ENCODE assay signal across 8 mouse cellular contexts in genomic region chr8:70820101-70820935, GRCm38 (mm10). TPM values are rescaled to one million over a fixed set of nuclear protein-coding genes. Genes with fewer than 3 reads are reported as not detected.
DNase-seq lines count a peak whose midpoint lies in the region; ATAC-seq and TF ChIP-seq lines count a peak whose summit lies in the region.

No protein-coding gene starts in this region.

- peak; percentile 73 for DNase-seq in gastrocnemius, adult 18-20 months (ENCODE audit: low spot score)
- no peak for DNase-seq in gastrocnemius, postnatal 10 days
- DNase-seq in heart, postnatal 4 days = peak; percentile 74
- DNase-seq in limb, embryonic 10.5 days (ENCODE audit: low spot score) = peak; percentile 77
- no peak for DNase-seq in cerebellum, adult 2 months

- H3K9ac ChIP-seq in forebrain, embryonic 13.5 days = no peak overlapping the region
- H3K9ac ChIP-seq in midbrain, embryonic 13.5 days (replicated peaks) = no peak overlapping the region

- H3K9me3 ChIP-seq in forebrain, embryonic 13.5 days (replicated peaks) = peaks cover 7% of the 10 kb centered on the region; the same call in 1 of the 2 replicates
- H3K9me3 ChIP-seq in limb, embryonic 10.5 days (replicated peaks) = no peaks in the 10 kb centered on the region
- H3K9me3 ChIP-seq in midbrain, embryonic 13.5 days = peaks cover 8% of the 10 kb centered on the region; the same call in 1 of the 2 replicates

- peak; percentile 56; the same call in 1 of the 2 replicates for ATAC-seq in forebrain, embryonic 13.5 days
- peak; percentile 43 for ATAC-seq in midbrain, embryonic 13.5 days
- ATAC-seq in inflammation-experienced regulatory T-cells, adult 6 months = no peak

- H3K4me3 ChIP-seq in forebrain, embryonic 13.5 days = no peak overlapping the region
- peak overlapping the region; percentile 36 for H3K4me3 ChIP-seq in limb, embryonic 10.5 days
- no peak overlapping the region for H3K4me3 ChIP-seq in midbrain, embryonic 13.5 days (replicated peaks)
- no peak overlapping the region for H3K4me3 ChIP-seq in cerebellum, adult 2 months (replicated peaks; ENCODE audit: insufficient read depth, low read depth, low read length)

- WGBS in forebrain, embryonic 13.5 days = 2% methylated on average over 31 of the region's 31 CpGs
- 2% methylated on average over 31 of the region's 31 CpGs for WGBS in limb, embryonic 10.5 days
- WGBS in midbrain, embryonic 13.5 days = 4% methylated on average over 31 of the region's 31 CpGs
- WGBS in cerebellum, adult 2 months = 7% methylated on average over 31 of the region's 31 CpGs

- TF ChIP-seq CTCF in cerebellum, adult 2 months (IDR thresholded peaks at IDR 0.05; ENCODE audit: borderline replicate concordance, insufficient read depth, low read depth, low read length) = no peak

- H3K4me1 ChIP-seq in forebrain, embryonic 13.5 days = 0 out of 2 replicates have a peak, but pooled peaks cover 5% of the 10 kb centered on the region
- peaks cover 34% of the 10 kb centered on the region for H3K4me1 ChIP-seq in limb, embryonic 10.5 days
- 0 out of 2 replicates have a peak, but pooled peaks cover 6% of the 10 kb centered on the region for H3K4me1 ChIP-seq in midbrain, embryonic 13.5 days (replicated peaks)
- H3K4me1 ChIP-seq in cerebellum, adult 2 months (ENCODE audit: control insufficient read depth, insufficient read depth, low read length) = no peaks in the 10 kb centered on the region

- no peak overlapping the region; the same call in 1 of the 2 replicates for H3K4me2 ChIP-seq in forebrain, embryonic 13.5 days
- no peak overlapping the region for H3K4me2 ChIP-seq in midbrain, embryonic 13.5 days (replicated peaks)

- no peaks in the 10 kb centered on the region for H3K36me3 ChIP-seq in forebrain, embryonic 13.5 days (ENCODE audit: poor library complexity, severe bottlenecking)
- H3K36me3 ChIP-seq in limb, embryonic 10.5 days = no peaks in the 10 kb centered on the region
- H3K36me3 ChIP-seq in midbrain, embryonic 13.5 days = no peaks in the 10 kb centered on the region

- H3K27ac ChIP-seq in forebrain, embryonic 13.5 days = no peak overlapping the region
- H3K27ac ChIP-seq in limb, embryonic 10.5 days = peak overlapping the region; percentile 37; the same call in 1 of the 2 replicates
- no peak overlapping the region for H3K27ac ChIP-seq in midbrain, embryonic 13.5 days
- H3K27ac ChIP-seq in cerebellum, adult 2 months (ENCODE audit: insufficient read depth, low read length) = no peak overlapping the region

- H3K27me3 ChIP-seq in forebrain, embryonic 13.5 days = peaks cover 51% of the 10 kb centered on the region
- peaks cover 63% of the 10 kb centered on the region for H3K27me3 ChIP-seq in limb, embryonic 10.5 days (ENCODE audit: low read depth, poor library complexity, severe bottlenecking)
- H3K27me3 ChIP-seq in midbrain, embryonic 13.5 days = peaks cover 62% of the 10 kb centered on the region
- peaks cover 2% of the 10 kb centered on the region; the same call in 1 of the 2 replicates for H3K27me3 ChIP-seq in cerebellum, adult 2 months (ENCODE audit: control insufficient read depth, insufficient read depth, low read length)

- no peak for TF ChIP-seq POLR2A in cerebellum, adult 2 months (IDR thresholded peaks at IDR 0.05; ENCODE audit: borderline replicate concordance, insufficient read depth, low read length)

RNA-seq across cellular contexts. Expression of gene Il12rb1, which starts 12.1 kb away (rescaled TPM):
- under 1 TPM in 1 of 2 experiments, not detected in 1; 0.07 TPM for total RNA-seq in gastrocnemius, adult 18-20 months (2021)
- under 1 TPM; 0.16 to 0.23 TPM for total RNA-seq in gastrocnemius, postnatal 10 days (2021)
- polyA plus RNA-seq in forebrain, embryonic 13.5 days (2015; fragmentation: Nextera tagmentation; extraction: Ambion mirVana) = 0.09 TPM in 1 of 2 replicates, not detected in the other
- under 1 TPM in 1 of 2 experiments, not detected in 1; 0.12 TPM for total RNA-seq in heart, postnatal 4 days (2021)
- not detected in 2 replicates for polyA plus RNA-seq in limb, embryonic 10.5 days (2016; fragmentation: Nextera tagmentation; extraction: Ambion mirVana)
- not detected in 2 replicates for polyA plus RNA-seq in midbrain, embryonic 13.5 days (2015; fragmentation: Nextera tagmentation; extraction: Ambion mirVana)
- 1.8 and 1.9 TPM in 2 replicates for polyA plus RNA-seq in cerebellum, adult 2 months (2012; rRNA removed)
- polyA plus RNA-seq in inflammation-experienced regulatory T-cells, adult 6 months (2017; shearing (Covaris generic)) = 10 to 100 TPM; 13.8 to 38.5 (median 18.3) TPM

RNA-seq across cellular contexts. Expression of gene Mast3, which starts 15.5 kb away (rescaled TPM):
- 1 to 10 TPM; 2.7 TPM for total RNA-seq in gastrocnemius, adult 18-20 months (2021)
- 1 to 10 TPM; 7.2 to 8.9 TPM for total RNA-seq in gastrocnemius, postnatal 10 days (2021)
- 15.8 and 16.0 TPM in 2 replicates for polyA plus RNA-seq in forebrain, embryonic 13.5 days (2015; fragmentation: Nextera tagmentation; extraction: Ambion mirVana)
- 1 to 10 TPM; 8.4 to 8.9 TPM for total RNA-seq in heart, postnatal 4 days (2021)
- polyA plus RNA-seq in limb, embryonic 10.5 days (2016; fragmentation: Nextera tagmentation; extraction: Ambion mirVana) = 12.7 and 17.1 TPM in 2 replicates
- 14.6 and 18.3 TPM in 2 replicates for polyA plus RNA-seq in midbrain, embryonic 13.5 days (2015; fragmentation: Nextera tagmentation; extraction: Ambion mirVana)
- polyA plus RNA-seq in cerebellum, adult 2 months (2012; rRNA removed) = 69.5 and 70.4 TPM in 2 replicates
- polyA plus RNA-seq in inflammation-experienced regulatory T-cells, adult 6 months (2017; shearing (Covaris generic)) = 10 to 100 TPM; 14.8 to 20.5 (median 18.4) TPM

RNA-seq across cellular contexts. Expression of gene Arrdc2, which starts 19.2 kb away (rescaled TPM):
- 100 to 1,000 TPM in 1 of 2 experiments, 10 to 100 TPM in 1; 58.3 to 202 TPM for total RNA-seq in gastrocnemius, adult 18-20 months (2021)
- 10 to 100 TPM in 1 of 2 experiments, 1 to 10 TPM in 1; 4.3 to 27.1 TPM for total RNA-seq in gastrocnemius, postnatal 10 days (2021)
- polyA plus RNA-seq in forebrain, embryonic 13.5 days (2015; fragmentation: Nextera tagmentation; extraction: Ambion mirVana) = 5.6 and 5.7 TPM in 2 replicates
- total RNA-seq in heart, postnatal 4 days (2021) = 1 to 10 TPM; 5.1 to 7.5 TPM
- polyA plus RNA-seq in limb, embryonic 10.5 days (2016; fragmentation: Nextera tagmentation; extraction: Ambion mirVana) = 4.4 and 5.0 TPM in 2 replicates
- 7.7 and 10.5 TPM in 2 replicates for polyA plus RNA-seq in midbrain, embryonic 13.5 days (2015; fragmentation: Nextera tagmentation; extraction: Ambion mirVana)
- polyA plus RNA-seq in cerebellum, adult 2 months (2012; rRNA removed) = 33.1 and 34.0 TPM in 2 replicates
- 1 to 10 TPM; 1.9 to 7.8 (median 3.7) TPM for polyA plus RNA-seq in inflammation-experienced regulatory T-cells, adult 6 months (2017; shearing (Covaris generic))

RNA-seq across cellular contexts. Expression of gene Kcnn1, which starts 42.7 kb away (rescaled TPM):
- 10 to 100 TPM; 18.2 to 21.1 TPM for total RNA-seq in gastrocnemius, adult 18-20 months (2021)
- total RNA-seq in gastrocnemius, postnatal 10 days (2021) = 1 to 10 TPM; 3.7 to 3.8 TPM
- polyA plus RNA-seq in forebrain, embryonic 13.5 days (2015; fragmentation: Nextera tagmentation; extraction: Ambion mirVana) = 11.2 and 13.5 TPM in 2 replicates
- total RNA-seq in heart, postnatal 4 days (2021) = 1 to 10 TPM; 2.5 to 3.0 TPM
- 2.8 and 4.0 TPM in 2 replicates for polyA plus RNA-seq in limb, embryonic 10.5 days (2016; fragmentation: Nextera tagmentation; extraction: Ambion mirVana)
- 19.6 and 26.9 TPM in 2 replicates for polyA plus RNA-seq in midbrain, embryonic 13.5 days (2015; fragmentation: Nextera tagmentation; extraction: Ambion mirVana)
- 19.4 and 22.1 TPM in 2 replicates for polyA plus RNA-seq in cerebellum, adult 2 months (2012; rRNA removed)
- polyA plus RNA-seq in inflammation-experienced regulatory T-cells, adult 6 months (2017; shearing (Covaris generic)) = not detected

RNA-seq across cellular contexts. Expression of gene Pik3r2, which starts 43.8 kb away (rescaled TPM):
- total RNA-seq in gastrocnemius, adult 18-20 months (2021) = 10 to 100 TPM; 13.3 to 15.1 TPM
- 10 to 100 TPM; 39.4 to 47.2 TPM for total RNA-seq in gastrocnemius, postnatal 10 days (2021)
- polyA plus RNA-seq in forebrain, embryonic 13.5 days (2015; fragmentation: Nextera tagmentation; extraction: Ambion mirVana) = 84.3 and 84.6 TPM in 2 replicates
- total RNA-seq in heart, postnatal 4 days (2021) = 10 to 100 TPM; 36.0 to 39.2 TPM
- polyA plus RNA-seq in limb, embryonic 10.5 days (2016; fragmentation: Nextera tagmentation; extraction: Ambion mirVana) = 92.7 and 100 TPM in 2 replicates
- polyA plus RNA-seq in midbrain, embryonic 13.5 days (2015; fragmentation: Nextera tagmentation; extraction: Ambion mirVana) = 78.9 and 87.2 TPM in 2 replicates
- polyA plus RNA-seq in cerebellum, adult 2 months (2012; rRNA removed) = 150 and 158 TPM in 2 replicates
- 1 to 10 TPM; 2.6 to 5.4 (median 5.4) TPM for polyA plus RNA-seq in inflammation-experienced regulatory T-cells, adult 6 months (2017; shearing (Covaris generic))

Comparison
In these comparisons a context has a peak if more than half of its experiments do, and no peak if none do; other contexts are left out.
1. DNase-seq: peak in gastrocnemius, adult 18-20 months (single experiment), heart, postnatal 4 days (single experiment) and limb, embryonic 10.5 days (single experiment); none in gastrocnemius, postnatal 10 days (single experiment) and cerebellum, adult 2 months (0 of 2).